In the genomic region with DNA sequence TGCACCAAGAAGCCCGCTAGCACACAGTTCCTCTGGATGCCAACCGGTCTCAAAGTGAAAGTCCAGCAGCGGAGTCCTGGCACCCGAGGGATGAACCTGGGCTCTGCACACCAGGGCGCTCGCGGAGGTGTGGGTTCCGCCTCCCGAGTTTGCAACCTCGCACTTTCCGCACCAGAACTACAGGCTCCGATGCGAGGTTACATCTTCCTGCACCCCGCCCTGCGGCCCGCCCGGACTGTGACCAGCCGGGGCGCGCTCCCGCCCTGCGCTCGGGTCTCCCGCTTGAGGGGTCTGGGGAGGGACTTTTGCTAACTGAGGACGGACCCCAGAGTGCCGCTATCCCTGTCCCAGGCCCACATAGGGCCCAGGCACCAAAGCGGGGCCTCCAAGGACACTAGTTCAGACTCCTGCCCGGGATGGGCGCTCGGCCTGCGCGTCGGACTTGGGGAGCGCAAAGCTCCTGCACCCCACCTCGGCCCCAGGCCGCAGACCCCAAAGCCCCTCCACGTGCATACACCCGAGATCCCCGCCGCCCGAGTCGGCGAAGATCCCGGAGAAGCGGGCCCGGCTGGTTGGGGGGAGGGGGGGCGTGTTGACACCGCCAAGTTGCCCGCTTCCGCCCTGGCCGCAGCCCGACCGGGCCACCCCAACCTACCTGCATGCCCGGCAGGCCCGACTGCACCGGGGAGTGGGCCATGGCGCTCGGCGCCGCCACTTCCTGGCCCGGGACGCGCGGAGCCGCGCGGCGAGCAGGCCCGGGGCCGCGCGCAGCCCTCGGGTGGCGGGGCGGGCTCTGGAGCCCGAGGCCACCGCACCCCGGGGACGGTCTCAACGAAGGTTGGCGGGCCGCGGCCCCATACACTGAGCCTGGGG, we compare ENCODE assay signal across 8 mouse cellular contexts. TPM values are rescaled to one million over a fixed set of nuclear protein-coding genes. Genes with fewer than 3 reads are reported as not detected.
DNase-seq lines count a peak whose midpoint lies in the region; ATAC-seq and TF ChIP-seq lines count a peak whose summit lies in the region.

No protein-coding gene starts in this region.

- intact Hi-C loops in gastrocnemius, adult 2 months (cut with DNase I) = loop anchor here (2.0 to 10.0 kb wide), 3 partner anchors 36 to 100 kb away; no protein-coding TSS in a partner anchor

- H3K36me3 ChIP-seq in forebrain, embryonic 12.5 days (replicated peaks) = 0 out of 2 replicates have a peak, but pooled peaks cover 5% of the 10 kb centered on the region
- H3K36me3 ChIP-seq in limb, embryonic 11.5 days (ENCODE audit: control insufficient read depth, insufficient read depth, low read length) = no peaks in the 10 kb centered on the region
- peaks cover 17% of the 10 kb centered on the region for H3K36me3 ChIP-seq in midbrain, embryonic 10.5 days

- ATAC-seq in forebrain, embryonic 12.5 days (ENCODE audit: low FRiP score) = peak; percentile 84
- ATAC-seq in hematopoietic stem cell, adult 5-6 weeks (replicated peaks in 1 of 2; ENCODE audit: insufficient read depth in 1 of 2, low FRiP score in 2 of 2, low TSS enrichment in 1 of 2, low read depth in 1 of 2, poor library complexity in 2 of 2, severe bottlenecking in 2 of 2) = peak; percentile 25 to 56; a peak in 3 of 4 replicates
- ATAC-seq in limb, embryonic 11.5 days (ENCODE audit: insufficient number of reproducible peaks, low FRiP score, low TSS enrichment, low read depth) = peak; percentile 48

- peak overlapping the region; percentile 83 for H3K4me2 ChIP-seq in forebrain, embryonic 12.5 days
- H3K4me2 ChIP-seq in limb, embryonic 11.5 days (ENCODE audit: low read depth, severe bottlenecking) = peak overlapping the region; percentile 76

- WGBS in forebrain, embryonic 12.5 days = under 1% methylated on average over 78 of the region's 83 CpGs
- under 1% methylated on average over 73 of the region's 83 CpGs for WGBS in limb, embryonic 11.5 days
- WGBS in midbrain, embryonic 10.5 days = under 1% methylated on average over 83 of the region's 83 CpGs

- peak; percentile 79 for DNase-seq in gastrocnemius, adult 2 months
- no peak for DNase-seq in gastrocnemius, adult 18-20 months (ENCODE audit: low spot score)
- peak; percentile 67 for DNase-seq in limb, embryonic 11.5 days (ENCODE audit: low spot score)
- peak; percentile 81 for DNase-seq in midbrain, embryonic 10.5 days (ENCODE audit: low spot score)
- peak; percentile 64 to 67 for DNase-seq in spleen, postnatal 14 days (ENCODE audit: low spot score in 2 of 2)

- H3K9me3 ChIP-seq in forebrain, embryonic 12.5 days = no peaks in the 10 kb centered on the region
- H3K9me3 ChIP-seq in limb, embryonic 11.5 days (ENCODE audit: control insufficient read depth, low read length) = no peaks in the 10 kb centered on the region
- no peaks in the 10 kb centered on the region for H3K9me3 ChIP-seq in midbrain, embryonic 10.5 days (replicated peaks)

- peak overlapping the region; percentile 100 for H3K4me3 ChIP-seq in gastrocnemius, adult 2 months
- H3K4me3 ChIP-seq in brown adipose tissue, adult 24 weeks (ENCODE audit: insufficient read depth, low read depth, low read length) = peak overlapping the region; percentile 82
- peak overlapping the region; percentile 93 for H3K4me3 ChIP-seq in forebrain, embryonic 12.5 days (replicated peaks)
- peak overlapping the region; percentile 94 for H3K4me3 ChIP-seq in limb, embryonic 11.5 days (ENCODE audit: low read depth, low read length)
- peak overlapping the region; percentile 99 for H3K4me3 ChIP-seq in midbrain, embryonic 10.5 days

- H3K9ac ChIP-seq in forebrain, embryonic 12.5 days = peak overlapping the region; percentile 95
- peak overlapping the region; percentile 93 for H3K9ac ChIP-seq in limb, embryonic 11.5 days (ENCODE audit: low read length)

- TF ChIP-seq CTCF in gastrocnemius, adult 2 months (IDR thresholded peaks at IDR 0.05) = no peak

- H3K27ac ChIP-seq in gastrocnemius, adult 2 months = peak overlapping the region; percentile 98
- peak overlapping the region; percentile 53 for H3K27ac ChIP-seq in brown adipose tissue, adult 24 weeks (replicated peaks; ENCODE audit: low read depth, low read length)
- H3K27ac ChIP-seq in forebrain, embryonic 12.5 days = peak overlapping the region; percentile 89
- H3K27ac ChIP-seq in limb, embryonic 11.5 days (replicated peaks; ENCODE audit: low read depth, low read length) = peak overlapping the region; percentile 89
- H3K27ac ChIP-seq in midbrain, embryonic 10.5 days (replicated peaks) = peak overlapping the region; percentile 97

- H3K4me1 ChIP-seq in brown adipose tissue, adult 24 weeks (ENCODE audit: control insufficient read depth, insufficient read depth, insufficient read length, low read length) = peaks cover 19% of the 10 kb centered on the region
- peaks cover 25% of the 10 kb centered on the region for H3K4me1 ChIP-seq in forebrain, embryonic 12.5 days
- peaks cover 4% of the 10 kb centered on the region for H3K4me1 ChIP-seq in limb, embryonic 11.5 days (ENCODE audit: control insufficient read depth, insufficient read depth, low read length)
- peaks cover 47% of the 10 kb centered on the region for H3K4me1 ChIP-seq in midbrain, embryonic 10.5 days

- no peaks in the 10 kb centered on the region for H3K27me3 ChIP-seq in forebrain, embryonic 12.5 days
- H3K27me3 ChIP-seq in limb, embryonic 11.5 days (ENCODE audit: control insufficient read depth, insufficient read depth, low read length) = no peaks in the 10 kb centered on the region
- peaks cover 6% of the 10 kb centered on the region; the same call in 1 of the 2 replicates for H3K27me3 ChIP-seq in midbrain, embryonic 10.5 days (ENCODE audit: low read depth, poor library complexity, severe bottlenecking)

RNA-seq across cellular contexts. Expression of gene Stk24, which starts 1.3 kb away (rescaled TPM):
- 10 to 100 TPM; 29.7 to 40.0 TPM for total RNA-seq in gastrocnemius, adult 2 months (2021)
- total RNA-seq in gastrocnemius, adult 18-20 months (2021) = 10 to 100 TPM; 27.9 to 31.2 TPM
- polyA plus RNA-seq in brown adipose tissue, adult 24 weeks (2012; ENCODE audit: insufficient read depth, insufficient read length, missing spikeins) = 23.0 and 30.9 TPM in 2 replicates
- polyA plus RNA-seq in forebrain, embryonic 12.5 days (2016; fragmentation: Nextera tagmentation; extraction: Ambion mirVana) = 41.3 and 41.9 TPM in 2 replicates
- total RNA-seq in hematopoietic stem cell, adult 5-6 weeks (2017) = 85.3 and 102 TPM in 2 replicates
- 45.3 and 51.5 TPM in 2 replicates for polyA plus RNA-seq in limb, embryonic 11.5 days (2014; fragmentation: Nextera tagmentation; extraction: Ambion mirVana)
- polyA plus RNA-seq in midbrain, embryonic 10.5 days (2016; fragmentation: Nextera tagmentation; extraction: Ambion mirVana) = 35.0 and 36.8 TPM in 2 replicates
